27 mouse cellular contexts compared by ENCODE assay signal in genomic region chr2:60766420-60766819, GRCm38 (mm10). TPM values are rescaled to one million over a fixed set of nuclear protein-coding genes. Genes with fewer than 3 reads are reported as not detected.
DNase-seq lines count a peak whose midpoint lies in the region; ATAC-seq and TF ChIP-seq lines count a peak whose summit lies in the region.
"Had no signal": no experiment of that assay in that cellular context is flagged by ENCODE, and none has a peak within 500 bp of the region (broad histone marks: within the 10 kb centered on the region; RNA-seq: fewer than 3 reads in every experiment).

No protein-coding gene starts in this region.

- no peak overlapping the region for H3K4me3 ChIP-seq in kidney, postnatal 0 days (replicated peaks; ENCODE audit: low read depth, low read length)
- no peak overlapping the region for H3K4me3 ChIP-seq in neural tube, embryonic 12.5 days
- no peak overlapping the region for H3K4me3 ChIP-seq in neural tube, embryonic 15.5 days (replicated peaks)
- H3K4me3 ChIP-seq: erythroblast, embryonic 14.5 days; forebrain, embryonic 13.5 days; hindbrain, embryonic 12.5 days; liver, embryonic 15.5 days; midbrain, embryonic 10.5 days; myocyte had no signal

- no peaks in the 10 kb centered on the region for H3K4me1 ChIP-seq in kidney, postnatal 0 days (replicated peaks; ENCODE audit: insufficient read depth, low read length)
- peaks cover 6% of the 10 kb centered on the region; the same call in 1 of the 2 replicates for H3K4me1 ChIP-seq in neural tube, embryonic 12.5 days
- H3K4me1 ChIP-seq in neural tube, embryonic 15.5 days, result peaks cover 10% of the 10 kb centered on the region; the same call in 1 of the 2 replicates
- H3K4me1 ChIP-seq: forebrain, embryonic 13.5 days; hindbrain, embryonic 12.5 days; liver, embryonic 15.5 days; midbrain, embryonic 10.5 days had no signal

- H3K9ac ChIP-seq in kidney, postnatal 0 days (ENCODE audit: low read depth, low read length), result no peak overlapping the region
- H3K9ac ChIP-seq in neural tube, embryonic 12.5 days, result no peak overlapping the region
- H3K9ac ChIP-seq in neural tube, embryonic 15.5 days (replicated peaks), result no peak overlapping the region
- H3K9ac ChIP-seq: forebrain, embryonic 13.5 days; hindbrain, embryonic 12.5 days; liver, embryonic 15.5 days had no signal

- no peak for ATAC-seq in kidney, postnatal 0 days (replicated peaks; ENCODE audit: low FRiP score, low read depth)
- ATAC-seq in neural tube, embryonic 12.5 days (ENCODE audit: low FRiP score, low read depth), result 0 out of 2 replicates have a peak, but pooled peaks have one; percentile 35
- no peak for ATAC-seq in neural tube, embryonic 15.5 days (ENCODE audit: low FRiP score)
- ATAC-seq: activated CD4-positive, CD25-positive, alpha-beta regulatory T cell, adult 4 months; forebrain, embryonic 13.5 days; midbrain, embryonic 16.5 days had no signal

- peaks cover 47% of the 10 kb centered on the region for H3K36me3 ChIP-seq in kidney, postnatal 0 days (ENCODE audit: insufficient read depth, low read length)
- H3K36me3 ChIP-seq in neural tube, embryonic 12.5 days, result peaks cover 14% of the 10 kb centered on the region
- H3K36me3 ChIP-seq in neural tube, embryonic 15.5 days, result peaks cover 19% of the 10 kb centered on the region

- DNase-seq in kidney, postnatal 0 days (ENCODE audit: low spot score), result peak; percentile 21
- no peak for DNase-seq in kidney, postnatal 4 days
- DNase-seq in neural tube, embryonic 10.5 days (ENCODE audit: extremely low spot score, low spot score), result no peak
- no peak for DNase-seq in left cerebral cortex, postnatal 25 days (ENCODE audit: low spot score in 2 of 2)
- no peak for DNase-seq in left cerebral cortex, adult 18-20 months (ENCODE audit: low spot score in 2 of 2)
- DNase-seq: adrenal gland, adult 8-10 months; cerebellum, adult 11-12 months; cerebellum, postnatal 10 days; gastrocnemius, postnatal 36 days; kidney, adult 18-20 months; liver; thymus, adult 2 months; thymus, postnatal 4 days had no signal

- no peaks in the 10 kb centered on the region for H3K9me3 ChIP-seq in kidney, postnatal 0 days (replicated peaks; ENCODE audit: low read length)
- H3K9me3 ChIP-seq in neural tube, embryonic 12.5 days, result peaks cover 8% of the 10 kb centered on the region; the same call in 1 of the 2 replicates
- H3K9me3 ChIP-seq in neural tube, embryonic 15.5 days (replicated peaks), result peaks cover 4% of the 10 kb centered on the region; the same call in 1 of the 2 replicates
- H3K9me3 ChIP-seq: liver, embryonic 15.5 days had no signal

- TF ChIP-seq CTCF in kidney, postnatal 0 days (IDR thresholded peaks at IDR 0.05; ENCODE audit: low read depth), result no peak

- intact Hi-C loops in left cerebral cortex, postnatal 25 days (cut with DNase I), result no loop called here

- no peaks in the 10 kb centered on the region for H3K27me3 ChIP-seq in kidney, postnatal 0 days (ENCODE audit: insufficient read depth, low read length)
- H3K27me3 ChIP-seq in neural tube, embryonic 12.5 days (replicated peaks), result no peaks in the 10 kb centered on the region
- no peaks in the 10 kb centered on the region for H3K27me3 ChIP-seq in neural tube, embryonic 15.5 days (replicated peaks)
- H3K27me3 ChIP-seq: hindbrain, embryonic 12.5 days; liver, embryonic 15.5 days had no signal

- no peak overlapping the region for H3K4me2 ChIP-seq in kidney, postnatal 0 days (ENCODE audit: low read length)
- no peak overlapping the region for H3K4me2 ChIP-seq in neural tube, embryonic 12.5 days (replicated peaks)
- H3K4me2 ChIP-seq in neural tube, embryonic 15.5 days, result no peak overlapping the region
- H3K4me2 ChIP-seq: forebrain, embryonic 13.5 days; hindbrain, embryonic 12.5 days; liver, embryonic 15.5 days had no signal

- no peak overlapping the region for H3K27ac ChIP-seq in kidney, postnatal 0 days
- H3K27ac ChIP-seq in neural tube, embryonic 12.5 days, result no peak overlapping the region
- H3K27ac ChIP-seq in neural tube, embryonic 15.5 days (replicated peaks), result 0 out of 2 replicates have a peak overlapping the region, but pooled peaks have one; percentile 19
- H3K27ac ChIP-seq: forebrain, embryonic 13.5 days; hindbrain, embryonic 12.5 days; liver, embryonic 15.5 days; macrophage; midbrain, embryonic 10.5 days had no signal

- 64% methylated on average over 8 of the region's 8 CpGs for WGBS in kidney, postnatal 0 days
- 32% methylated on average over 8 of the region's 8 CpGs for WGBS in neural tube, embryonic 12.5 days
- WGBS in neural tube, embryonic 15.5 days, result 18% methylated on average over 8 of the region's 8 CpGs

RNA-seq across cellular contexts. Expression of gene Itgb6, which starts 44.0 kb away (rescaled TPM):
- 28.8 and 29.1 TPM in 2 replicates for polyA plus RNA-seq in kidney, postnatal 0 days (2015; fragmentation: Nextera tagmentation; extraction: Ambion mirVana)
- polyA plus RNA-seq in neural tube, embryonic 12.5 days (2016; fragmentation: Nextera tagmentation; extraction: Ambion mirVana), result 0.23 and 0.45 TPM in 2 replicates
- polyA plus RNA-seq in neural tube, embryonic 15.5 days (2015; fragmentation: Nextera tagmentation; extraction: Ambion mirVana), result 0.31 and 0.84 TPM in 2 replicates
- total RNA-seq in left cerebral cortex, postnatal 25 days (2021), result under 1 TPM; 0.11 to 0.41 TPM
- not detected for total RNA-seq in left cerebral cortex, adult 18-20 months (2021)
- total RNA-seq: adrenal gland, adult 8-10 months; MEL had no signal
- polyA plus RNA-seq: cortical plate, adult 2 months; erythroblast, embryonic 14.5 days; forebrain, embryonic 13.5 days; macrophage; midbrain, embryonic 16.5 days; spleen, adult 2 months had no signal

Comparison
In these comparisons a context has a peak if more than half of its experiments do, and no peak if none do; other contexts are left out.
1. RNA of gene Itgb6, which starts 44.0 kb away (polyA plus RNA-seq): 28.8 to 29.1 TPM in kidney, postnatal 0 days; 0.31 to 0.84 TPM in neural tube, embryonic 15.5 days and 0.23 to 0.45 TPM in neural tube, embryonic 12.5 days; every median in the first group is over 10 times any median in the second.